Mouse (Mus musculus): ENCODE data around the gene St6galnac4.

- TF ChIP-seq CTCF (IDR thresholded peaks at IDR 0.05; ENCODE audit: low read depth, low read length) (no peak), GATA1 (IDR thresholded peaks at IDR 0.05; ENCODE audit: borderline replicate concordance, low read length) (no peak), TAL1 (conservative IDR thresholded peaks at IDR 0.05; ENCODE audit: low read depth, low read length) (no peak)
Observed at GRCm38 (mm10) chr2:32572196-32572595, 14.7 kb upstream of the St6galnac4 start.
